Mouse (Mus musculus) small intestine, adult 2 months (tissue): ENCODE data around the gene Slc23a2. TPM values are rescaled to one million over a fixed set of nuclear protein-coding genes. Genes with fewer than 3 reads are reported as not detected.

Experiments used
- H3K27ac ChIP-seq: fragments of 200-500 bp; 2 replicates; pipeline ENCODE4 v1.5.1; 2012; ENCODE audit warnings: low read depth, low read length, control low read depth, inconsistent platforms; ENCODE audit not compliant: insufficient read depth
- H3K27me3 ChIP-seq: fragments of 200-500 bp; 2 replicates; pipeline ENCODE4 v1.6.1; 2012; ENCODE audit warnings: mild to moderate bottlenecking, moderate library complexity, low read length, inconsistent platforms; ENCODE audit not compliant: control insufficient read depth, insufficient read depth
- H3K36me3 ChIP-seq: fragments of 200-500 bp; 2 replicates; pipeline ENCODE4 v1.6.1; 2012; ENCODE audit warnings: mild to moderate bottlenecking, low read length, control low read depth, inconsistent platforms; ENCODE audit not compliant: control insufficient read depth, insufficient read depth
- H3K4me1 ChIP-seq: fragments of 200-500 bp; 2 replicates; pipeline ENCODE4 v1.6.1; 2012; ENCODE audit warnings: low read length, inconsistent platforms, mixed read lengths; ENCODE audit not compliant: control insufficient read depth, insufficient read depth, insufficient read length
- H3K4me3 ChIP-seq: fragments of 200-500 bp; 2 replicates; pipeline ENCODE4 v1.5.1; 2012; ENCODE audit warnings: low read depth, mild to moderate bottlenecking, control low read depth, inconsistent platforms, low read length, moderate library complexity
- CTCF ChIP-seq: fragments of 200-500 bp; IDR thresholded peaks from 2 replicates; pipeline ENCODE4 v1.5.1; 2012; ENCODE audit warnings: low read depth, mild to moderate bottlenecking, control low read depth, inconsistent platforms, low read length, moderate library complexity, mixed read lengths; ENCODE audit not compliant: insufficient replicate concordance, insufficient read length; ENCODE audit errors: extremely low read depth
- POLR2A ChIP-seq: fragments of 200-500 bp; IDR thresholded peaks from 2 replicates; pipeline ENCODE4 v1.6.1; 2012; ENCODE audit warnings: low read depth, mild to moderate bottlenecking, control low read depth, inconsistent platforms, low read length, moderate library complexity
- WGBS: fragments of 180-500 bp; shearing (Covaris S2); methylation state at CpG from one replicate; pipeline ENCODE4 v1.1.7; 2018; 5-methylcytosine and 5-hydroxymethylcytosine counted together
- polyA plus RNA-seq: library from polyadenylated mRNA; depleted of rRNA; stranded (reverse); fragments of >200 nt; gene quantifications from 2 replicates; pipeline ENCODE4 v1.2.3, GENCODE M21; 2012

Gene Slc23a2
- polyA plus RNA-seq, 1 experiment: 18.5 TPM

DNA sequence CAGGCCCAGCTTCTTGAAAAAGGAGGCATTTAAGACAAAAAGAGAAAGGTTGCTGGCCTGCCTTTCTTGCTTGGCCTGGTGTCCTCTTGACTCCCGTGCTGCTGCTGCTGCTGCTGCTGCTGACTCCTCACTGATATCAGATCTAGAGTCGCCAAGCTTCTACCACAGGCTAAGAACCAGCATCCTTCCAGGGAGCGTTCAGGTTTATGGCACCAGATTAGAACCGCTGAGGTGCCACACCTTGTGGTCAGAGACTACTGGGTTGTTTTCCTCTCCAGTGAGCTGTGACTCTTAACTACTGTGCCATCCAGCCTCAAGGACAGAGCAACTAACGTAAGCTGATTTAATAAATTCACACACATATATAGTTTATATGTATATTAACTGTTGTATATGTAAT lies 93.1 kb downstream of the Slc23a2 start:
- 36% methylated on average over 5 of the region's 5 CpGs for WGBS
- TF ChIP-seq CTCF: no peak
- no peak for TF ChIP-seq POLR2A
- Histone ChIP-seq H3K27ac (no peak overlapping the region), H3K27me3 (no peaks in the 10 kb centered on the region), H3K36me3 (peaks cover 21% of the 10 kb centered on the region), H3K4me1 (peaks cover 10% of the 10 kb centered on the region; the same call in 1 of the 2 replicates), H3K4me3 (no peak overlapping the region)

DNA sequence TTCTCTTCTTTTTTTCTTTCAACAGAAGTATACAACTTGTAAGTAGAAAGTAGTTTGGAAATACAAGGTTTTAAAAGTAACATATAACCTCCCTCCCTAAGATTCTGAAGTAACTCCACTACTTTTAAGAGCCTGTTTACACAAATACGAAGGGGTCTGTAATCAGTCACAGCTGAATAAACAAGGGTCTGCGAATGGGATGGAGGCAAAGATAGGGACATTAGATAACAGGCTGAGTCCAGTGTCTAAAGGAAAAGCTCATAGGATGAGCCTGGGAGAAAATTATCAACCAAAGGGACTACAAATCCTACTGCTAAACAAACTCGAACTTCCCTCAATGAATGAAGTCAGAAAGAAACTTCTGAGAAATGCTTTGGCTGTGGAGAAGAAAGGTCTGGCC lies 95.0 kb downstream of the Slc23a2 start:
- WGBS: 32% methylated on average over 3 of the region's 3 CpGs
- no peak for TF ChIP-seq CTCF
- TF ChIP-seq POLR2A: no peak
- Histone ChIP-seq H3K4me3 (no peak overlapping the region), H3K27me3 (no peaks in the 10 kb centered on the region), H3K36me3 (peaks cover 5% of the 10 kb centered on the region; the same call in 1 of the 2 replicates), H3K4me1 (peaks cover 10% of the 10 kb centered on the region; the same call in 1 of the 2 replicates), H3K27ac (no peak overlapping the region)

DNA sequence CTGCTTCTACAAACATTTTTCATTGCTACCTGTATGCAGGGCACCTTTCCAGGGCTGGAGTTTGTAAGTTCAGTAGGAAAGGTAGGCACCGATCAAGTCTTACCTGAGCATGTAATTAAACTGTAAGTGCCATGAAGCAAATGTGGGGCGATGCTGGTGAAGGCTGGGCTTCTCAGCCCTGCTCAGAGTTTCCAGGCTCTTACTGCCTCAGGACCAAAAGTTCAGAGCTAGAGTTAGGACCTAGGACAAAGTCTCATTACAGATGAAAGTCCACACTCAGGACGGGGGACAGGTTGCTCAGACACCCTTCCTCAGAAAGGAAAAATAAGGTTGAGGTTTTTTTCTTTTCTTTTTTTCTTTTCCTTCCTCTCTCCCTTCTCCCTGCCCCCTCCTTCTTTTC lies 95.4 kb downstream of the Slc23a2 start:
- WGBS: 50% methylated on average over 3 of the region's 3 CpGs
- Histone ChIP-seq H3K4me3 (no peak overlapping the region), H3K36me3 (peaks cover 1% of the 10 kb centered on the region; the same call in 1 of the 2 replicates), H3K4me1 (peaks cover 10% of the 10 kb centered on the region; the same call in 1 of the 2 replicates), H3K27ac (no peak overlapping the region), H3K27me3 (no peaks in the 10 kb centered on the region)
- TF ChIP-seq CTCF (no peak), POLR2A (no peak)

DNA sequence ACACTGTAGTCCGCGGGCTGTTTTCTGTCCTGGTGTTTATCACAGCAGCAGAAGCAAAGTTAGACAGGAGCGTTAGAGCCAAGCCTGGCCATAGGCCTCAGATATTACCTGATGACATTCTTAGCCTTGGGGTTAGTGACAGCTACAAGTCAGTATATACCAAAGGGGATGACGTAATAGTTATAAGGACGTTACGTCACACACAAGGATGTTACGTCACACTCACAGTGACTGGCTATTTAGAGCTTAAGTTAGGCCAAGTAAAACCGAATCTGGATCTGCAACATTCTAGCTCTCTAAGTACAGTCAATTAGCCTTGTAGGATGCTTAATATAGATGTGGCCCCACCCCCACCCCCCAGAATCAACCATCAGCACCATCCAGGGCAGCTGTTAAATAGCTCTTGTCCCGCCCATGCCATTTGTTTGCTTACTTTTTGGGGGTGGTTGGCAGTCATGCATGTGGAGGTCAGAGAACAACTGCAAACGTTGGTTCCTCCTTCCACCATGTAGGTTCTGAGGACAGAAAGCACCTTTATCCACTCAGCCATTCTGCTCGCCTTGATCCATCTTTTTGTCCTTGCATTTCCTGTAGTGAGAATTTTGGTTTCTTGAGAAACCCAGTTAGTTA lies 96.7 kb downstream of the Slc23a2 start:
- Histone ChIP-seq H3K27me3 (no peaks in the 10 kb centered on the region), H3K4me3 (no peak overlapping the region), H3K36me3 (no peaks in the 10 kb centered on the region), H3K27ac (no peak overlapping the region), H3K4me1 (peaks cover 10% of the 10 kb centered on the region; the same call in 1 of the 2 replicates)
- TF ChIP-seq CTCF (no peak), POLR2A (no peak)
- WGBS: 63% methylated on average over 11 of the region's 11 CpGs

DNA sequence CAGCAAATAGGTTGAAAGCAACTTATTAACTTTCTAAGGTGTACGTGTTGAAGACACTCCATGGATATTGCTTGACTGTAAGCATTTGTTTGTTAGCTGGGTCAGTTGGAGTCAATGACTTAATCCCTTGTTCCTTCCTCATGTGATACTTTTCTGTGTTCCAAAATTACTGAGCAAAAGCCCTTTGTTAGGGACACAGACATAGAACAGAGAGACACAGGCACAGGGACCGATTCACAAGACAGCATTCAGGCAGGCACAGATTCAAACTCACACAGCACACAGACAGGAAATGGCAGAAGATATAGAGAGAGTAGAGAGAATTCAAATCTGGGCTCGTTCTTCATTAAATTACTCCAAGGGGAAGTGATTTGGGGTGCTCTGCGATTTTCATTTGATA lies 97.5 kb downstream of the Slc23a2 start:
- Histone ChIP-seq H3K27me3 (no peaks in the 10 kb centered on the region), H3K4me1 (peaks cover 10% of the 10 kb centered on the region; the same call in 1 of the 2 replicates), H3K4me3 (no peak overlapping the region), H3K36me3 (no peaks in the 10 kb centered on the region), H3K27ac (no peak overlapping the region)
- WGBS: 81% methylated on average over 4 of the region's 4 CpGs
- TF ChIP-seq POLR2A (no peak), CTCF (no peak)

DNA sequence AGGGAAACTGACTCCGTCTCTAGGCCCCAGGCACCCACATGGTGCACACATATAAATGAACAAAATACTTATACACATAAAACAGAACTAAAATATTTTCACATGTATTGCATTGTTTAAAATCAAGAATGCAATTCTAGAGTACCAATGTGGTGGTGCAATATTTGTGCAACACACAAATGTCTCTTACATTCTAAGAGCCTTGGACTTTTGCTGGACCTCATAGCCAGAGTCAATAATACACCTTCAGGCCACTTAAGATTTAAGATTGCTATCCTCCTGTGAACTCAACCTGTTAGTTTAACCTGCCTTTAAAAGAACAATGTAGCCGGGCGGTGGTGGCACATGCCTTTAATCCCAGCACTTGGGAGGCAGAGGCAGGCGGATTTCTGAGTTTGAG lies 98.2 kb downstream of the Slc23a2 start:
- Histone ChIP-seq H3K27ac (no peak overlapping the region), H3K4me3 (no peak overlapping the region), H3K27me3 (no peaks in the 10 kb centered on the region), H3K4me1 (peaks cover 8% of the 10 kb centered on the region; the same call in 1 of the 2 replicates), H3K36me3 (no peaks in the 10 kb centered on the region)
- 96% methylated on average over 4 of the region's 4 CpGs for WGBS
- TF ChIP-seq CTCF: no peak

DNA sequence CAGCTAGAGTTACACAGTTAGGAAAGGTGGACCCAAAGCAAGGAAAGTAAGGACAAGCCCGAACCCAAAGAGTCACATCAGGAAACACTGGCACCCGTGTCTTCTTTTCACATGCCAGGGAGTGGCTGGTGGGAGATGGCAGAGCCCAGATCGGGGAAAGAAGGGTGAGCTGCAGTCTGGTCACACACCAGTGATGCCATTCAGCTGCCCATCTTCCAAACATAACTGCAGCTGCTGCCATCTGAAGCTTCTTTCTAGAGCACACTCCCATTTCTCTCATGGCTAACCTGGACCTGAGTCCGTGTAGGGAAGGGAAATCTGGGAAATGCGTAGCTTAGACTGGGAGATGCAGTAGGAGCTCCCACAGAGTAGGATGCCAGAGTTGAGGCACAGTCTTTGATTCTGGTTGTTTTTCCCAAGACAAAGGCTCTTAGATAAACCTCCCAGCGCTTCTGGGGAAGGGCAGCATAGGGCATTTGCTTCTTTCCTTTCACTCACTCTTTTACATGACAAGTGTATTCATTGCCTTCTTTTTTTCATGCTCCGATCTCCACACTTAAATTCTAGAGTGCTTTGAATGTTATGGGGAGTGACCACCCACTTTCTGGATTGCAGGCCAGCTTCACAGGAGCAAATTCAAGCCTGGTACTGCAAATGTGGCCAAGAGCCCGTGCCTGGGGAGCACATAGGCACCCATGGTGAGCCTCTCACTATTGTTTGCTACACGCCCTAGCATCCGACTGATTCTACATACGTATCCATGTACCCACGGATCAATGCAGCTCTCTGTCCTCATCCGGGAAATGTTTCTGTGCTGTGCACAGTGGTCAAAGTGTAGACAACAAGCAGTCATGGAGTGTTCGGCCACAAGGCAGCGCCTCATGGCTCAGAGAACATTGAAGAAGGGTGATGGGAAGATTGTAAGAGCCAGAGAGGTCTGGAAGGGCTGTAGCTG lies 100.3 kb downstream of the Slc23a2 start:
- TF ChIP-seq CTCF (no peak), POLR2A (no peak)
- 87% methylated on average over 15 of the region's 15 CpGs for WGBS
- Histone ChIP-seq H3K27me3 (no peaks in the 10 kb centered on the region), H3K4me3 (no peak overlapping the region), H3K36me3 (no peaks in the 10 kb centered on the region), H3K4me1 (peaks cover 11% of the 10 kb centered on the region; the same call in 1 of the 2 replicates), H3K27ac (no peak overlapping the region)
